7 mouse cellular contexts compared by ENCODE assay signal in the genomic region with DNA sequence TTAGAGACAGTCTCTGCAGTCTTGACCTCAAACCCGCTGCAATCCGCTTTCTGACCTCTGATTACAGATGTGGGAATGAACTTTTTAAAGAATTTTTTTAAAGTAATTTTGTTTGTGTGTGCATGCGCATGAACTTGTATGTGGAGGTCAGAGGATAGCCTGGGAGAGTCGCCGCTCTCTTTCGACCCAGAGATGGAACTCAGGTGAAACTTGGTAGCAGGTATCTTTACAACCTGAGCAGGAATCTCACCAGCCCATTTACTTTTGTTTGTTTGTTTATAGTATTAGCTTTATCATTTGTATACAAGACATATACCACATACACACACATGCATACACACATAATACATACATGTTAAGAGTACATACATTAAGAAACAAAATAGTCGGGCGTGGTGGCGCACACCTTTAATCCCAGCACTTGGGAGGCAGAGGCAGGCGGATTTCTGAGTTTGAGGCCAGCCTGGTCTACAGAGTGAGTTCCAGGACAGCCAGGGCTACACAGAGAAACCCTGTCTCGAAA. TPM values are rescaled to one million over a fixed set of nuclear protein-coding genes. Genes with fewer than 3 reads are reported as not detected.
DNase-seq lines count a peak whose midpoint lies in the region; ATAC-seq and TF ChIP-seq lines count a peak whose summit lies in the region.

No protein-coding gene starts in this region.

- WGBS in lung, embryonic 16.5 days = 47% methylated on average over 11 of the region's 11 CpGs
- WGBS in forebrain, embryonic 13.5 days = 51% methylated on average over 11 of the region's 11 CpGs
- WGBS in limb, embryonic 14.5 days = 55% methylated on average over 11 of the region's 11 CpGs
- 54% methylated on average over 11 of the region's 11 CpGs for WGBS in stomach, embryonic 14.5 days

- no peak for TF ChIP-seq POLR2A in limb, embryonic 14.5 days (IDR thresholded peaks at IDR 0.05; ENCODE audit: borderline replicate concordance, extremely low read depth, insufficient read depth, insufficient read length)

- H3K4me3 ChIP-seq in lung, embryonic 16.5 days (ENCODE audit: low read length) = peak overlapping the region; percentile 84
- peak overlapping the region; percentile 92 for H3K4me3 ChIP-seq in forebrain, embryonic 13.5 days
- H3K4me3 ChIP-seq in limb, embryonic 14.5 days (replicated peaks; ENCODE audit: low read length) = peak overlapping the region; percentile 60
- H3K4me3 ChIP-seq in stomach, embryonic 14.5 days (ENCODE audit: low read depth, low read length) = peak overlapping the region; percentile 77

- H3K9me3 ChIP-seq in lung, embryonic 16.5 days (ENCODE audit: control insufficient read depth, low read length) = no peaks in the 10 kb centered on the region
- no peaks in the 10 kb centered on the region for H3K9me3 ChIP-seq in forebrain, embryonic 13.5 days (replicated peaks)
- H3K9me3 ChIP-seq in limb, embryonic 14.5 days (ENCODE audit: control insufficient read depth, low read length) = no peaks in the 10 kb centered on the region; the same call in 1 of the 2 replicates
- 0 out of 2 replicates have a peak, but pooled peaks cover 3% of the 10 kb centered on the region for H3K9me3 ChIP-seq in stomach, embryonic 14.5 days (ENCODE audit: control insufficient read depth, low read depth, low read length)

- H3K4me1 ChIP-seq in lung, embryonic 16.5 days (replicated peaks; ENCODE audit: control insufficient read depth, insufficient read depth, low read length) = peaks cover 7% of the 10 kb centered on the region; the same call in 1 of the 2 replicates
- peaks cover 16% of the 10 kb centered on the region for H3K4me1 ChIP-seq in forebrain, embryonic 13.5 days
- H3K4me1 ChIP-seq in limb, embryonic 14.5 days (ENCODE audit: control insufficient read depth, insufficient read depth, low read length) = peaks cover 5% of the 10 kb centered on the region
- peaks cover 5% of the 10 kb centered on the region; the same call in 1 of the 2 replicates for H3K4me1 ChIP-seq in stomach, embryonic 14.5 days (ENCODE audit: control insufficient read depth, insufficient read depth, low read length)

- peaks cover 8% of the 10 kb centered on the region; the same call in 1 of the 2 replicates for H3K36me3 ChIP-seq in lung, embryonic 16.5 days (ENCODE audit: control insufficient read depth, insufficient read depth, low read length)
- peaks cover 16% of the 10 kb centered on the region for H3K36me3 ChIP-seq in forebrain, embryonic 13.5 days (ENCODE audit: poor library complexity, severe bottlenecking)
- peaks cover 16% of the 10 kb centered on the region for H3K36me3 ChIP-seq in limb, embryonic 14.5 days (ENCODE audit: control insufficient read depth, insufficient read depth, low read length)
- peaks cover 8% of the 10 kb centered on the region for H3K36me3 ChIP-seq in stomach, embryonic 14.5 days (ENCODE audit: control insufficient read depth, insufficient read depth, low read length)

- DNase-seq in lung, postnatal 36 days = no peak
- DNase-seq in limb, embryonic 14.5 days (ENCODE audit: low spot score) = no peak
- no peak for DNase-seq in layer of hippocampus, postnatal 10 days (ENCODE audit: low spot score in 2 of 2)
- no peak for DNase-seq in cerebellum, postnatal 14 days

- ATAC-seq in lung, embryonic 16.5 days (ENCODE audit: low read depth) = no peak; the same call in 1 of the 2 replicates
- ATAC-seq in forebrain, embryonic 13.5 days = peak; percentile 25; the same call in 1 of the 2 replicates
- ATAC-seq in limb, embryonic 14.5 days (ENCODE audit: low FRiP score, low read depth) = peak; percentile 17; the same call in 1 of the 2 replicates
- ATAC-seq in stomach, embryonic 14.5 days (ENCODE audit: insufficient number of reproducible peaks, insufficient read depth, low FRiP score, low read depth) = no peak

- no peaks in the 10 kb centered on the region for H3K27me3 ChIP-seq in lung, embryonic 16.5 days (ENCODE audit: control insufficient read depth, insufficient read depth, low read depth, low read length)
- H3K27me3 ChIP-seq in forebrain, embryonic 13.5 days = no peaks in the 10 kb centered on the region; the same call in 1 of the 2 replicates
- no peaks in the 10 kb centered on the region for H3K27me3 ChIP-seq in limb, embryonic 14.5 days (ENCODE audit: control insufficient read depth, insufficient read depth, low read length)
- H3K27me3 ChIP-seq in stomach, embryonic 14.5 days (ENCODE audit: control insufficient read depth, insufficient read depth, low read length) = no peaks in the 10 kb centered on the region

- H3K9ac ChIP-seq in lung, embryonic 16.5 days (ENCODE audit: low read length) = peak overlapping the region; percentile 33; the same call in 1 of the 2 replicates
- 0 out of 2 replicates have a peak overlapping the region, but pooled peaks have one; percentile 86 for H3K9ac ChIP-seq in forebrain, embryonic 13.5 days
- H3K9ac ChIP-seq in limb, embryonic 14.5 days (ENCODE audit: low read depth, low read length, severe bottlenecking) = peak overlapping the region; percentile 61
- 0 out of 2 replicates have a peak overlapping the region, but pooled peaks have one; percentile 62 for H3K9ac ChIP-seq in stomach, embryonic 14.5 days (replicated peaks; ENCODE audit: low read depth, low read length)

- H3K4me2 ChIP-seq in lung, embryonic 16.5 days (ENCODE audit: low read depth, low read length) = peak overlapping the region; percentile 93
- H3K4me2 ChIP-seq in forebrain, embryonic 13.5 days = peak overlapping the region; percentile 97
- H3K4me2 ChIP-seq in limb, embryonic 14.5 days (replicated peaks; ENCODE audit: low read depth, low read length, severe bottlenecking) = peak overlapping the region; percentile 91
- H3K4me2 ChIP-seq in stomach, embryonic 14.5 days (replicated peaks; ENCODE audit: low read depth, low read length) = peak overlapping the region; percentile 83

- H3K27ac ChIP-seq in lung, embryonic 16.5 days (ENCODE audit: low read length) = no peak overlapping the region
- H3K27ac ChIP-seq in forebrain, embryonic 13.5 days = no peak overlapping the region
- H3K27ac ChIP-seq in limb, embryonic 14.5 days (replicated peaks; ENCODE audit: low read depth, low read length) = no peak overlapping the region
- no peak overlapping the region for H3K27ac ChIP-seq in stomach, embryonic 14.5 days (ENCODE audit: low read length)

RNA-seq across cellular contexts. Expression of gene Mrps22, which starts 0.4 kb away (rescaled TPM):
- polyA plus RNA-seq in lung, embryonic 16.5 days (2015; fragmentation: Nextera tagmentation; extraction: Ambion mirVana) = 46.2 and 51.5 TPM in 2 replicates
- polyA plus RNA-seq in forebrain, embryonic 13.5 days (2015; fragmentation: Nextera tagmentation; extraction: Ambion mirVana) = 68.4 and 69.6 TPM in 2 replicates
- 27.7 and 37.4 TPM in 2 replicates for polyA plus RNA-seq in limb, embryonic 14.5 days (2012; rRNA removed)
- polyA plus RNA-seq in limb, embryonic 14.5 days (2014; fragmentation: Nextera tagmentation; extraction: Ambion mirVana) = 43.2 and 50.3 TPM in 2 replicates
- polyA plus RNA-seq in stomach, embryonic 14.5 days (2014; fragmentation: Nextera tagmentation; extraction: Ambion mirVana) = 48.2 and 51.0 TPM in 2 replicates
- total RNA-seq in layer of hippocampus, postnatal 10 days (2021) = 10 to 100 TPM; 35.3 to 39.0 TPM

RNA-seq across cellular contexts. Expression of gene Copb2, which starts 38.4 kb away (rescaled TPM):
- 158 and 169 TPM in 2 replicates for polyA plus RNA-seq in lung, embryonic 16.5 days (2015; fragmentation: Nextera tagmentation; extraction: Ambion mirVana)
- 122 and 134 TPM in 2 replicates for polyA plus RNA-seq in forebrain, embryonic 13.5 days (2015; fragmentation: Nextera tagmentation; extraction: Ambion mirVana)
- 107 and 139 TPM in 2 replicates for polyA plus RNA-seq in limb, embryonic 14.5 days (2012; rRNA removed)
- polyA plus RNA-seq in limb, embryonic 14.5 days (2014; fragmentation: Nextera tagmentation; extraction: Ambion mirVana) = 211 and 214 TPM in 2 replicates
- polyA plus RNA-seq in stomach, embryonic 14.5 days (2014; fragmentation: Nextera tagmentation; extraction: Ambion mirVana) = 161 and 176 TPM in 2 replicates
- total RNA-seq in layer of hippocampus, postnatal 10 days (2021) = 100 to 1,000 TPM in 1 of 2 experiments, 10 to 100 TPM in 1; 99.9 to 101 TPM

Comparison
In these comparisons a context has a peak if more than half of its experiments do, and no peak if none do; other contexts are left out.
1. ATAC-seq: peak in forebrain, embryonic 13.5 days (single experiment) and limb, embryonic 14.5 days (single experiment); none in lung, embryonic 16.5 days (single experiment) and stomach, embryonic 14.5 days (single experiment).
2. H3K9ac ChIP-seq: peak in every context shown above with its lines; median percentile 86 in forebrain, embryonic 13.5 days; 62 in stomach, embryonic 14.5 days; 61 in limb, embryonic 14.5 days; 33 in lung, embryonic 16.5 days.
3. Peak in every context shown above with its lines, with median percentiles within 50 percentile points of each other: H3K4me2 ChIP-seq and H3K4me3 ChIP-seq.